Mouse (Mus musculus): ENCODE results near the gene Gm572. TPM values are rescaled to one million over a fixed set of nuclear protein-coding genes. Genes with fewer than 3 reads are reported as not detected.

The Gm572 gene
- total and polyA plus RNA-seq, 2 experiments from 2014 or later = not detected

DNA sequence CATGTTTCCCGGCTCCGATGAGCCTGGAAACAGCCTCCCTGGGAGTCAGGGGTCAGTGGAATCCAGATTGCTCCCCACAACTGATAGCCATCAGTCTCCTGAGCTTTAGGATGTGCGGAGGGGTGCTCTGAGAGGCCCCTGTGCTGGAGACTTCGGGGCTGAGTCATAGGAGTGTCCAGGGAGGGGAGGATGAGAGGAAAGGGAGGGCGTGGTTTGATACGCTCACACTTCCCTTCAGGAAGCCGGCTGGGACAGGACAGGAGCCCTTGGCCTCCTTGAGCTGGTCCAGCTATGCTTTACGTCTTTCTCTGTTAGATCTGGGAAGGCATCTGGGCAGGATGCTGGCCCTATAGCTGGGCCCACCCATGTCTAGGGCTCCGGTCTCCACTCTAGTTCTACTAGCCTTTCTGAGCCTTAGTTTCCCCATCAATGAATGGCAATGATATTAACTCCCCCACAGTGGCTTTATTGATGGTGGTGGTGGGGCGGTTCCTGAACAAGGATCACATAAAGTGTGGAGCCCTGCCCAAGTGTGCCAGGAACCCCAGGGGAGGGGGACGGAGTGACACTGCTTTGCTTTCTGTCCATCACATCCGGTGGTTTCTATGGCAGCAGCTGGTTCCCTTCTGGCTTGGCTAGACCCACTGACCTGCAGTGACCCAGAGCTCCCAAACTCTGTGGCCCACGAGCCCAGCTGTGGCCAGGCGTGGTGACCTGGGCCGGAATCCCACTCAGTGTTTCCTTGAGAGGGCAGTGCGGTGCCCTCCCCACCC, 33.3 kb downstream of the Gm572 start:
- WGBS = 40% methylated on average over 16 of the region's 16 CpGs

DNA sequence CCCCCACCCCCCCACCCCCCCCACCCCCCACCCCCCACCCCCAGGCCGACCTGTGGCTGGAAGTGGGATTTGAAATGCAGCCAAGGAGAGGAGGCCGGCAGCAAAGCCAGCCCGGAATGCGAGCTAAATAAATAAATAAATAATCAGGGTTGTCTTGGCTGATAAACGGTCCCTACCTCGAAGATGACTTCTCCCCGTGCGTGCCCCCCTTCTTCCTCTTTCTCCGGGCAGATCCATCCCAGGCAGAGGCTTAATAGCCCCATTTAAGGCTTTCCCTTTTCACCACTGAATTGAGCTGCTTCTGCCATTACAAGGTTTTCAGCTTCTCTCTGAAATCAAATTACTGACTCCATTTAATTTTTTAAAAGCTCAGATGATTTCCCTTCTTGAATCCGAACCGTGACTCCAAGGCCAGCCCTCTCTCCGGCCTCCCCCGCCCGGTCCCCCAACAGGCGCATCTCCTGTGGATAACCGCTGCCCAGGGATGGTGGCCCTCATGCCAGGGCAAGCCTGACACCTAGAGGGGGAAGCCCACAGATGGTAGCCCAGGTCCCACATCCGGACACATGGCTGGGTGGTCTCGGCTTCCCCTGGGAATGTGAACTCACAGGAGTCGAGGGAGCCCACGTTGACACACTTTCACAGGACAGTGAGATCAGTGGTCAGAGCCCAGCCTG, 34.0 kb downstream of the Gm572 start:
- WGBS = 40% methylated on average over 19 of the region's 20 CpGs
- DNase-seq (ENCODE audit: low spot score) = peak; percentile 14

More for the DNA sequence above, 33.3 kb downstream of the Gm572 start:
- no peak overlapping the region for H3K4me2 ChIP-seq (ENCODE audit: low read depth, low read length)
- no peak overlapping the region for H3K27ac ChIP-seq
- H3K9me3 ChIP-seq (ENCODE audit: low read length) = no peaks in the 10 kb centered on the region
- H3K36me3 ChIP-seq (ENCODE audit: insufficient read depth, low read length) = no peaks in the 10 kb centered on the region
- no peak for TF ChIP-seq CTCF (IDR thresholded peaks at IDR 0.05; ENCODE audit: low read depth)
- no peak overlapping the region for H3K4me3 ChIP-seq (ENCODE audit: low read length)
- ATAC-seq = peak; percentile 63; the same call in 1 of the 2 replicates
- DNase-seq (ENCODE audit: low spot score) = peak; percentile 48
- H3K4me1 ChIP-seq (ENCODE audit: insufficient read depth, low read length) = peaks cover 6% of the 10 kb centered on the region
- no peak overlapping the region for H3K9ac ChIP-seq (replicated peaks; ENCODE audit: low read length)
- H3K27me3 ChIP-seq (ENCODE audit: insufficient read depth, low read length) = no peaks in the 10 kb centered on the region

GRCm38 (mm10) chr4:148678105-148678504, 35.0 kb downstream of the Gm572 start:
- Histone ChIP-seq H3K4me3 (ENCODE audit: low read length) (no peak overlapping the region), H3K27ac (no peak overlapping the region), H3K9ac (replicated peaks; ENCODE audit: low read length) (no peak overlapping the region), H3K36me3 (ENCODE audit: insufficient read depth, low read length) (no peaks in the 10 kb centered on the region), H3K9me3 (ENCODE audit: low read length) (no peaks in the 10 kb centered on the region), H3K27me3 (ENCODE audit: insufficient read depth, low read length) (no peaks in the 10 kb centered on the region), H3K4me1 (ENCODE audit: insufficient read depth, low read length) (peaks cover 6% of the 10 kb centered on the region), H3K4me2 (ENCODE audit: low read depth, low read length) (no peak overlapping the region)
- ATAC-seq (no peak), DNase-seq (ENCODE audit: low spot score) (no peak)
- TF ChIP-seq CTCF (IDR thresholded peaks at IDR 0.05; ENCODE audit: low read depth) = no peak
- WGBS = 92% methylated on average over 7 of the region's 7 CpGs

More for the DNA sequence above, 34.0 kb downstream of the Gm572 start:
- Histone ChIP-seq H3K27me3 (ENCODE audit: insufficient read depth, low read length) (no peaks in the 10 kb centered on the region), H3K9ac (replicated peaks; ENCODE audit: low read length) (no peak overlapping the region), H3K27ac (no peak overlapping the region), H3K4me2 (ENCODE audit: low read depth, low read length) (no peak overlapping the region), H3K9me3 (ENCODE audit: low read length) (no peaks in the 10 kb centered on the region), H3K36me3 (ENCODE audit: insufficient read depth, low read length) (no peaks in the 10 kb centered on the region), H3K4me3 (ENCODE audit: low read length) (no peak overlapping the region), H3K4me1 (ENCODE audit: insufficient read depth, low read length) (peaks cover 6% of the 10 kb centered on the region)
- ATAC-seq = no peak
- peak; percentile 30; the same call in 1 of the 2 replicates for TF ChIP-seq CTCF (IDR thresholded peaks at IDR 0.05; ENCODE audit: low read depth)

DNA sequence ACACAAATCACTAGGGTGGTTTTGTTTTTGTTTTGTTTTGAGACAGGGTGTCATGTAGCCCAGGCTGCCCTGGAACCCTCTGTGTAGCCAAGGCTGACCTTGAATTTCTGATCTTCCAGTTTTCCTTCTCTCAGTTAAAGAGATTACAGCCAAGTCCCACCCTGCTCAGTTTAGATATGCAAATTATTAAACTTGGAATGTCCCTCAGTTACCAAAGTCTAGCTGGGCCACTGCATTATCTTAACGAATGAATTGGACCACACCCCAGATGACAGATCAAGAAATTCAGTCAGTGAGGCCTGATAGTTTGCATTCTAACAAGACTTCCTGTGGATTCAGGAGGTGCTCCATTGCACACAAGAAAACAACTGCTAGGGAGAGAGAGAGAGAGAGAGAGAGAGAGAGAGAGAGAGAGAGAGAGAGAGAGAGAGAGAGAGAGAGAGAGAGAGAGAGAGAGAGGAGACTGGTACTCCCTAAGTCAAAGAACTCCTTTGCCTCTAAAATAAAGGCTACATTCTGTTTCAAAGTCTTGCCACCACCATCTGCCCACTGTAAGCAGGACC, 37.5 kb downstream of the Gm572 start:
- Histone ChIP-seq H3K36me3 (ENCODE audit: insufficient read depth, low read length) (no peaks in the 10 kb centered on the region), H3K4me2 (ENCODE audit: low read depth, low read length) (no peak overlapping the region), H3K4me3 (ENCODE audit: low read length) (no peak overlapping the region), H3K27me3 (ENCODE audit: insufficient read depth, low read length) (no peaks in the 10 kb centered on the region), H3K27ac (no peak overlapping the region), H3K4me1 (ENCODE audit: insufficient read depth, low read length) (peaks cover 6% of the 10 kb centered on the region), H3K9ac (replicated peaks; ENCODE audit: low read length) (no peak overlapping the region), H3K9me3 (ENCODE audit: low read length) (no peaks in the 10 kb centered on the region)
- no peak for TF ChIP-seq CTCF (IDR thresholded peaks at IDR 0.05; ENCODE audit: low read depth)
- 40% methylated on average over 1 of the region's 1 CpGs for WGBS
- no peak for ATAC-seq
- DNase-seq (ENCODE audit: low spot score) = no peak

GRCm38 (mm10) chr4:148681429-148681828, 38.3 kb downstream of the Gm572 start:
- Histone ChIP-seq H3K27me3 (ENCODE audit: insufficient read depth, low read length) (no peaks in the 10 kb centered on the region), H3K27ac (no peak overlapping the region), H3K4me2 (ENCODE audit: low read depth, low read length) (no peak overlapping the region), H3K4me1 (ENCODE audit: insufficient read depth, low read length) (peaks cover 2% of the 10 kb centered on the region), H3K4me3 (ENCODE audit: low read length) (no peak overlapping the region), H3K36me3 (ENCODE audit: insufficient read depth, low read length) (no peaks in the 10 kb centered on the region), H3K9me3 (ENCODE audit: low read length) (no peaks in the 10 kb centered on the region), H3K9ac (replicated peaks; ENCODE audit: low read length) (no peak overlapping the region)
- peak; percentile 52; the same call in 1 of the 2 replicates for ATAC-seq
- DNase-seq (ENCODE audit: low spot score) = peak; percentile 57
- TF ChIP-seq CTCF (IDR thresholded peaks at IDR 0.05; ENCODE audit: low read depth) = peak; percentile 83
- 24% methylated on average over 8 of the region's 8 CpGs for WGBS

DNA sequence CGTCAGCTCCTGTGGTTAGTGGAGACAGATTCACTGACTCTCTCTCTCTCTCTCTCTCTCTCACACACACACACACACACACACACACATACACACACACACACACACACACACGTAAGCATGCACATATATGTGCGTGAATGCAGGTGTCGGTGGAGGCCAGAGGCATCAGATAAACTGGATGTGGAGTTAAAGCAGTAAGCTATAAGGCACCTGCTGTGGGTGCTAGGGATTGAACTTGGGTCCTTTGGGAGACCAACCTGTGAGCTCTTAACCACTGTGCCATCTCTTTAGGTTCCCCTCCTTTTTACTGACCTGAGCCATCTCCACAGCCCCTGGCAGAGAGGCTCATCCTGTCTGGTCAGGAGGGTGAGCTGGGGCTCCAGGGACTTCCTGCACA, 39.8 kb downstream of the Gm572 start:
- ATAC-seq (no peak), DNase-seq (ENCODE audit: low spot score) (no peak)
- Histone ChIP-seq H3K4me2 (ENCODE audit: low read depth, low read length) (no peak overlapping the region), H3K27ac (no peak overlapping the region), H3K9ac (replicated peaks; ENCODE audit: low read length) (no peak overlapping the region), H3K4me3 (ENCODE audit: low read length) (no peak overlapping the region), H3K9me3 (ENCODE audit: low read length) (no peaks in the 10 kb centered on the region), H3K27me3 (ENCODE audit: insufficient read depth, low read length) (no peaks in the 10 kb centered on the region), H3K36me3 (ENCODE audit: insufficient read depth, low read length) (no peaks in the 10 kb centered on the region), H3K4me1 (ENCODE audit: insufficient read depth, low read length) (no peaks in the 10 kb centered on the region)
- 98% methylated on average over 4 of the region's 4 CpGs for WGBS
- no peak for TF ChIP-seq CTCF (IDR thresholded peaks at IDR 0.05; ENCODE audit: low read depth)

Measured in hindbrain, postnatal 0 days (tissue).